Mouse (Mus musculus) heart, embryonic 10.5 days (tissue): ENCODE measurements around the gene Aldh1l1. TPM values are rescaled to one million over a fixed set of nuclear protein-coding genes. Genes with fewer than 3 reads are reported as not detected.

Experiments used
- DNase-seq: peaks from one replicate; pipeline ENCODE4 v3.0.0-alpha.2; 2017; ENCODE audit warnings: low spot score
- H3K27ac ChIP-seq: fragments of 300-500 bp; sonication (generic); 2 replicates; pipeline ENCODE4 v1.5.1; 2016; ENCODE audit warnings: mild to moderate bottlenecking
- H3K27me3 ChIP-seq: fragments of 300-500 bp; sonication (generic); 2 replicates; pipeline ENCODE4 v1.6.1; 2016; ENCODE audit warnings: mild to moderate bottlenecking; ENCODE audit not compliant: poor library complexity, insufficient read depth, severe bottlenecking
- H3K36me3 ChIP-seq: fragments of 300-500 bp; sonication (generic); 2 replicates; pipeline ENCODE4 v1.6.1; 2016; ENCODE audit warnings: mild to moderate bottlenecking, moderate library complexity
- H3K4me1 ChIP-seq: fragments of 300-500 bp; sonication (generic); 2 replicates; pipeline ENCODE4 v1.6.1; 2016; ENCODE audit warnings: mild to moderate bottlenecking
- H3K4me3 ChIP-seq: fragments of 300-500 bp; sonication (generic); 2 replicates; pipeline ENCODE4 v1.5.1; 2016; ENCODE audit warnings: mild to moderate bottlenecking, moderate library complexity
- H3K9me3 ChIP-seq: fragments of 300-500 bp; sonication (generic); 2 replicates; pipeline ENCODE4 v1.6.1; 2016; ENCODE audit warnings: mild to moderate bottlenecking, moderate library complexity
- WGBS: fragments of 180-500 bp; shearing (Covaris S2); methylation state at CpG from one replicate; pipeline ENCODE4 v1.1.7; 2016; 5-methylcytosine and 5-hydroxymethylcytosine counted together
- polyA plus RNA-seq: library from polyadenylated mRNA; unstranded; fragments of >200 nt; fragmentation: Nextera tagmentation; extraction: Ambion mirVana; gene quantifications from 2 replicates; pipeline ENCODE4 v1.2.1, GENCODE M21; 2016

The Aldh1l1 gene
- polyA plus RNA-seq, 1 experiment from 2014 or later: 0.93 TPM

- peak; percentile 94 for DNase-seq
- peak overlapping the region; percentile 80 for H3K4me3 ChIP-seq
- peaks cover 27% of the 10 kb centered on the region for H3K4me1 ChIP-seq
- peaks cover 33% of the 10 kb centered on the region for H3K27me3 ChIP-seq
- H3K27ac ChIP-seq: peak overlapping the region; percentile 90
- peaks cover 15% of the 10 kb centered on the region for H3K36me3 ChIP-seq
- under 1% methylated on average over 31 of the region's 31 CpGs for WGBS
- no peaks in the 10 kb centered on the region for H3K9me3 ChIP-seq
Observed at GRCm38 (mm10) chr6:90463228-90463862, 22.9 kb upstream of the Aldh1l1 start.

GRCm38 (mm10) chr6:90463890-90464421 lies 22.3 kb upstream of the Aldh1l1 start:
- no peaks in the 10 kb centered on the region for H3K9me3 ChIP-seq

GRCm38 (mm10) chr6:90465028-90465640 lies 21.1 kb upstream of the Aldh1l1 start:
- H3K27me3 ChIP-seq: peaks cover 26% of the 10 kb centered on the region
- peaks cover 25% of the 10 kb centered on the region for H3K36me3 ChIP-seq
- no peak for DNase-seq
- 89% methylated on average over 11 of the region's 11 CpGs for WGBS
- H3K27ac ChIP-seq: no peak overlapping the region
- no peaks in the 10 kb centered on the region for H3K9me3 ChIP-seq
- no peak overlapping the region for H3K4me3 ChIP-seq
- H3K4me1 ChIP-seq: peaks cover 27% of the 10 kb centered on the region

More at GRCm38 (mm10) chr6:90463890-90464421, 22.3 kb upstream of the Aldh1l1 start:
- H3K4me3 ChIP-seq: peak overlapping the region; percentile 80
- H3K27me3 ChIP-seq: peaks cover 33% of the 10 kb centered on the region
- H3K4me1 ChIP-seq: peaks cover 27% of the 10 kb centered on the region
- peak overlapping the region; percentile 90 for H3K27ac ChIP-seq
- DNase-seq: no peak
- WGBS: 35% methylated on average over 7 of the region's 7 CpGs
- H3K36me3 ChIP-seq: peaks cover 15% of the 10 kb centered on the region

- H3K9me3 ChIP-seq: no peaks in the 10 kb centered on the region
- peaks cover 32% of the 10 kb centered on the region for H3K4me1 ChIP-seq
- no peak for DNase-seq
- 84% methylated on average over 10 of the region's 10 CpGs for WGBS
- H3K4me3 ChIP-seq: no peak overlapping the region
- H3K36me3 ChIP-seq: peaks cover 26% of the 10 kb centered on the region
- peaks cover 17% of the 10 kb centered on the region for H3K27me3 ChIP-seq
- no peak overlapping the region for H3K27ac ChIP-seq
Observed at GRCm38 (mm10) chr6:90466079-90466478, 20.1 kb upstream of the Aldh1l1 start.

GRCm38 (mm10) chr6:90466847-90467410 lies 19.3 kb upstream of the Aldh1l1 start:
- WGBS: 91% methylated on average over 12 of the region's 12 CpGs
- Histone ChIP-seq H3K9me3 (no peaks in the 10 kb centered on the region), H3K27me3 (peaks cover 8% of the 10 kb centered on the region), H3K36me3 (peaks cover 26% of the 10 kb centered on the region), H3K27ac (no peak overlapping the region), H3K4me1 (peaks cover 36% of the 10 kb centered on the region), H3K4me3 (no peak overlapping the region)
- no peak for DNase-seq

GRCm38 (mm10) chr6:90468216-90468615 lies 18.0 kb upstream of the Aldh1l1 start:
- Histone ChIP-seq H3K4me3 (no peak overlapping the region), H3K27me3 (peaks cover 5% of the 10 kb centered on the region; the same call in 1 of the 2 replicates), H3K27ac (no peak overlapping the region), H3K36me3 (peaks cover 26% of the 10 kb centered on the region), H3K9me3 (no peaks in the 10 kb centered on the region), H3K4me1 (peaks cover 32% of the 10 kb centered on the region)
- no peak for DNase-seq
- WGBS: 73% methylated on average over 1 of the region's 1 CpGs

- Histone ChIP-seq H3K4me1 (peaks cover 24% of the 10 kb centered on the region), H3K27ac (no peak overlapping the region), H3K4me3 (no peak overlapping the region), H3K27me3 (peaks cover 5% of the 10 kb centered on the region; the same call in 1 of the 2 replicates), H3K36me3 (peaks cover 29% of the 10 kb centered on the region), H3K9me3 (no peaks in the 10 kb centered on the region)
- 82% methylated on average over 6 of the region's 6 CpGs for WGBS
- no peak for DNase-seq
Observed at GRCm38 (mm10) chr6:90469041-90469440, 17.2 kb upstream of the Aldh1l1 start.

- no peaks in the 10 kb centered on the region; the same call in 1 of the 2 replicates for H3K27me3 ChIP-seq
- H3K4me1 ChIP-seq: peaks cover 19% of the 10 kb centered on the region
- no peak overlapping the region for H3K27ac ChIP-seq
- peaks cover 29% of the 10 kb centered on the region for H3K36me3 ChIP-seq
- no peaks in the 10 kb centered on the region for H3K9me3 ChIP-seq
- 84% methylated on average over 2 of the region's 2 CpGs for WGBS
- DNase-seq: no peak
- no peak overlapping the region for H3K4me3 ChIP-seq
Observed at GRCm38 (mm10) chr6:90470255-90470654, 16.0 kb upstream of the Aldh1l1 start.

GRCm38 (mm10) chr6:90470947-90471541 lies 15.2 kb upstream of the Aldh1l1 start:
- no peaks in the 10 kb centered on the region for H3K9me3 ChIP-seq
- WGBS: 68% methylated on average over 12 of the region's 12 CpGs
- peaks cover 24% of the 10 kb centered on the region for H3K4me1 ChIP-seq
- no peaks in the 10 kb centered on the region; the same call in 1 of the 2 replicates for H3K27me3 ChIP-seq
- H3K27ac ChIP-seq: peak overlapping the region; percentile 62; the same call in 1 of the 2 replicates
- H3K36me3 ChIP-seq: peaks cover 29% of the 10 kb centered on the region
- DNase-seq: no peak
- H3K4me3 ChIP-seq: no peak overlapping the region

GRCm38 (mm10) chr6:90472079-90472478 lies 14.1 kb upstream of the Aldh1l1 start:
- Histone ChIP-seq H3K9me3 (no peaks in the 10 kb centered on the region), H3K27me3 (no peaks in the 10 kb centered on the region; the same call in 1 of the 2 replicates), H3K36me3 (peaks cover 21% of the 10 kb centered on the region), H3K4me1 (peaks cover 28% of the 10 kb centered on the region), H3K27ac (0 out of 2 replicates have a peak overlapping the region, but pooled peaks have one; percentile 6), H3K4me3 (no peak overlapping the region)
- DNase-seq: no peak
- WGBS: 54% methylated on average over 4 of the region's 4 CpGs

- no peaks in the 10 kb centered on the region; the same call in 1 of the 2 replicates for H3K27me3 ChIP-seq
- no peak for DNase-seq
- 0 out of 2 replicates have a peak overlapping the region, but pooled peaks have one; percentile 6 for H3K27ac ChIP-seq
- 88% methylated on average over 3 of the region's 3 CpGs for WGBS
- peaks cover 34% of the 10 kb centered on the region for H3K4me1 ChIP-seq
- H3K9me3 ChIP-seq: no peaks in the 10 kb centered on the region
- H3K36me3 ChIP-seq: peaks cover 16% of the 10 kb centered on the region; the same call in 1 of the 2 replicates
- no peak overlapping the region for H3K4me3 ChIP-seq
Observed at GRCm38 (mm10) chr6:90472697-90473096, 13.5 kb upstream of the Aldh1l1 start.

- 89% methylated on average over 24 of the region's 24 CpGs for WGBS
- H3K27ac ChIP-seq: no peak overlapping the region
- H3K27me3 ChIP-seq: no peaks in the 10 kb centered on the region; the same call in 1 of the 2 replicates
Observed at GRCm38 (mm10) chr6:90473630-90474360, 12.4 kb upstream of the Aldh1l1 start.

More at GRCm38 (mm10) chr6:90473630-90474360, 12.4 kb upstream of the Aldh1l1 start:
- Histone ChIP-seq H3K4me3 (no peak overlapping the region), H3K4me1 (peaks cover 37% of the 10 kb centered on the region), H3K36me3 (peaks cover 14% of the 10 kb centered on the region; the same call in 1 of the 2 replicates), H3K9me3 (no peaks in the 10 kb centered on the region)
- DNase-seq: no peak
